Mouse (Mus musculus): ENCODE data around the gene Gli3. TPM values are rescaled to one million over a fixed set of nuclear protein-coding genes. Genes with fewer than 3 reads are reported as not detected.

Gli3 gene
- polyA plus RNA-seq, 1 experiment from 2014 or later: 19.4 TPM

DNA sequence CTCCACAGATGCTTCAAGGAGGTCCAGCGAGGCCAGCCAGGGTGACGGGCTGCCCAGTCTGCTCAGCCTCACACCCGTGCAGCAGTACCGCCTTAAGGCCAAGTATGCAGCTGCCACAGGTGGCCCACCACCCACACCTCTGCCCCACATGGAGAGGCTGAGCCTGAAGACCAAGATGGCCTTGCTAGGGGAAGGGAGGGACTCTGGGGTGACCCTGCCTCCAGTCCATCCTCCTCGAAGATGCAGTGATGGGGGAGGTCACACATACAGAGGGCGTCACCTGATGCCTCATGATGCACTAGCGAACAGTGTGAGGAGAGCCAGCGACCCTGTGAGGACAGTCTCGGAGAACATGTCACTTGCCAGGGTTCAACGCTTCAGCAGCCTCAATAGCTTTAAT is 261.7 kb downstream of the Gli3 start:
- Histone ChIP-seq H3K36me3 (ENCODE audit: control insufficient read depth, insufficient read depth, low read length) (peaks cover 35% of the 10 kb centered on the region), H3K4me1 (ENCODE audit: control insufficient read depth, insufficient read depth, low read length) (no peaks in the 10 kb centered on the region), H3K27ac (ENCODE audit: low read depth, low read length) (no peak overlapping the region), H3K4me3 (ENCODE audit: low read length) (no peak overlapping the region), H3K27me3 (ENCODE audit: control insufficient read depth, insufficient read depth, low read length) (no peaks in the 10 kb centered on the region), H3K9me3 (ENCODE audit: control insufficient read depth, low read length) (no peaks in the 10 kb centered on the region), H3K9ac (ENCODE audit: low read depth, low read length) (no peak overlapping the region), H3K4me2 (replicated peaks; ENCODE audit: low read depth, low read length) (no peak overlapping the region)
- peak; percentile 39; the same call in 1 of the 2 replicates for ATAC-seq (ENCODE audit: low FRiP score, low TSS enrichment)
- 89% methylated on average over 10 of the region's 10 CpGs for WGBS

DNA sequence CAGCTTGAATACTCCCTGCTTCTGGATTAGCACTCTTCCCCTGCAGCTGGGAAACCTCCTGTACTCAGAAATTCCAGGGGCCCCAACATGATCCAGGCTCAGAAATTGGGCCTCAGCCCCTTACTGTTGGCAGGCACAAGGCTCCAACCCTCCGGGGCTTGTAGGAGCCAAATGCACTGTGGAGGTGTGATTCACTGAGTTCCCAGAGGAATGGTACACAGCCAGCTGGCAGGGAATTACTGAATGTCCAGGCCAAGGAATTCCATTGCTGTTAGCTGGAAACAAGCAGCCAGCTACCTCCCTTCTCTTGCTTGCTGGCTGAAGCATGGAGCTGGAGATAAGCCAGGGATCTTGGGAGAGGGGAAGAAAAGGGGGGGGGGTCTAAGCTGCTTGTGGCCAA is 278.7 kb downstream of the Gli3 start:
- H3K9me3 ChIP-seq (ENCODE audit: control insufficient read depth, low read length): no peaks in the 10 kb centered on the region
- ATAC-seq (ENCODE audit: low FRiP score, low TSS enrichment): peak; percentile 39; the same call in 1 of the 2 replicates
- no peaks in the 10 kb centered on the region for H3K27me3 ChIP-seq (ENCODE audit: control insufficient read depth, insufficient read depth, low read length)
- no peaks in the 10 kb centered on the region for H3K36me3 ChIP-seq (ENCODE audit: control insufficient read depth, insufficient read depth, low read length)
- H3K4me1 ChIP-seq (ENCODE audit: control insufficient read depth, insufficient read depth, low read length): no peaks in the 10 kb centered on the region
- WGBS: 11% methylated on average over 1 of the region's 1 CpGs
- no peak overlapping the region for H3K9ac ChIP-seq (ENCODE audit: low read depth, low read length)
- H3K4me3 ChIP-seq (ENCODE audit: low read length): no peak overlapping the region
- H3K27ac ChIP-seq (ENCODE audit: low read depth, low read length): no peak overlapping the region
- H3K4me2 ChIP-seq (replicated peaks; ENCODE audit: low read depth, low read length): no peak overlapping the region

DNA sequence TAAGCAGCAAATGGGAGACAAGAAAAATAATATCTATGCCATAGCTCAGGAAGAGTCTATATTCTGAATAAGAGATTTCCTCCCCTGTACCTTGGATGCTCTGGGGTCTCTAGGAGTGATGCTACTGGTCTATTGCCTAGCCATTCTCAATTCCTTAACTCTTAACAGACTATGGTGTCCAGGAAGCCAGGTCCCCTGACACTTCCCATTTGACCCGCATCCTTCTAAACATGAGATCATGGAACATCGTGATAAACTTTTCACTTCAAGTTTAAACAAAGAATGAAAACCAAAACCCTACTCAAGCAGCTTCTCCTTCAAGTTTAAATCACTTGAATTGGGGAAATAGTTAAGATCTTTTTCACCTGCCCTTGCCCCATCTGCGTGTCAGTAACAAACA is 279.3 kb downstream of the Gli3 start:
- Histone ChIP-seq H3K4me1 (ENCODE audit: control insufficient read depth, insufficient read depth, low read length) (no peaks in the 10 kb centered on the region), H3K27me3 (ENCODE audit: control insufficient read depth, insufficient read depth, low read length) (no peaks in the 10 kb centered on the region), H3K4me2 (replicated peaks; ENCODE audit: low read depth, low read length) (no peak overlapping the region), H3K9ac (ENCODE audit: low read depth, low read length) (no peak overlapping the region), H3K36me3 (ENCODE audit: control insufficient read depth, insufficient read depth, low read length) (no peaks in the 10 kb centered on the region), H3K9me3 (ENCODE audit: control insufficient read depth, low read length) (no peaks in the 10 kb centered on the region), H3K27ac (ENCODE audit: low read depth, low read length) (no peak overlapping the region), H3K4me3 (ENCODE audit: low read length) (no peak overlapping the region)
- 86% methylated on average over 3 of the region's 3 CpGs for WGBS
- no peak for ATAC-seq (ENCODE audit: low FRiP score, low TSS enrichment)

DNA sequence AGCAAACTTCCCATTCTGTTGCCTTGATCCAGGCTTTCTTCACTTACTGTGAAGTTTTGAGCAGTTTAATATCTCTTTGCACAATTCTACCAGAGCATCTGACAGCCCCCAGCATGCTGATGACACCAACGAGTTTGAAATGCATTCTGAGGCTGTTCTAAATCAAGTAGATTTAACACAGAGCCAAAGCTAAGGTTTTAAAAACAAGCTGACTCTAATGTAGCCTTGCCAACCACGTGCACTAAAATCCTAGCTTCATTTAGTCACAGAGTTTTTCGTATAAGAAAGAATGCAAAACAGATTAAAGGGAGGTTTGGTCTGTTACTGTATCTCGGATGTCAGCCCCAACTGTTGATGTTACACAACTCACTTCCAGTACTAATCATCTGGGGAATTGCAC is 279.7 kb downstream of the Gli3 start:
- WGBS: 64% methylated on average over 4 of the region's 4 CpGs
- H3K4me1 ChIP-seq (ENCODE audit: control insufficient read depth, insufficient read depth, low read length): no peaks in the 10 kb centered on the region
- H3K27me3 ChIP-seq (ENCODE audit: control insufficient read depth, insufficient read depth, low read length): no peaks in the 10 kb centered on the region
- H3K9ac ChIP-seq (ENCODE audit: low read depth, low read length): no peak overlapping the region
- no peaks in the 10 kb centered on the region for H3K36me3 ChIP-seq (ENCODE audit: control insufficient read depth, insufficient read depth, low read length)
- H3K4me2 ChIP-seq (replicated peaks; ENCODE audit: low read depth, low read length): no peak overlapping the region
- no peak overlapping the region for H3K4me3 ChIP-seq (ENCODE audit: low read length)
- no peaks in the 10 kb centered on the region for H3K9me3 ChIP-seq (ENCODE audit: control insufficient read depth, low read length)
- H3K27ac ChIP-seq (ENCODE audit: low read depth, low read length): no peak overlapping the region
- no peak for ATAC-seq (ENCODE audit: low FRiP score, low TSS enrichment)

DNA sequence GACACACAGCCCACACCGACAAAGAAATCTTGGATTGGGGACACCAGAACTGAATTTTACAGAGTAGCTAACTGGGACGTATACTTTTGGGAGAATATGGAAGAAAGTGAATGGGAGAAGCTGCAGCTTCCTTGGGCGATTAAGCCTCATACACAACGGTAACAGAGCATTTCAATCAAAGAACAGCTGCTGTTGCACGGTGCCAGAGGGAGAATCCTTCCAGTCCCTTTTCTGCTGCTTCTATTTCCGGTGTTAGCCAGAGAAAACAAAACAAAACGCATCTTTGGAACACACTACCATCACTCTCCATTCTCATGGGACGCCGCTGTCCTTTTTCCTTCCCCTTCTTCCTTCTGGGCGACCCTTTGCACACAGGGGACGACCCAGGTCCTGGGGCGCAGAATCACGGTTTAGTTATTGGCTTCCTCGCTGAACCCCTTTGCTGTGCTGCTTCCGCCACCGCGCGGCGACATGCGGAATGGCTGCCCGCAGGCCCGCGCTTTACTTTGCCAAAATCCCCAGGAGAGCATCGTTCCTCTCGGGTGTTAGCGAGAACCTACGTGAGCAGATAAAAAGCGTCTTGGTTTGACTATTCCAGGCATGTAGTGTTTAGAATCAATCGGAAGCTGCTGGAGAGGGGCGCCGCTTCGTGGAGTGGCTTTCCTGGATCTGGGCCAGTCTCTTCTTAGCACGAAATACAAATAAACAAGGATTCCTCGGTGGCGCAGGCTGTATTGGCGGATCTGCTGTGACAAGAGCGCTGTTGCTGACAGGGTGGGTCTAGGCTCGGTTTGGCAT is 296.0 kb downstream of the Gli3 start:
- Histone ChIP-seq H3K9ac (ENCODE audit: low read depth, low read length) (peak overlapping the region; percentile 47), H3K4me3 (ENCODE audit: low read length) (peak overlapping the region; percentile 36), H3K27me3 (ENCODE audit: control insufficient read depth, insufficient read depth, low read length) (no peaks in the 10 kb centered on the region), H3K27ac (ENCODE audit: low read depth, low read length) (no peak overlapping the region), H3K9me3 (ENCODE audit: control insufficient read depth, low read length) (no peaks in the 10 kb centered on the region), H3K4me1 (ENCODE audit: control insufficient read depth, insufficient read depth, low read length) (no peaks in the 10 kb centered on the region), H3K4me2 (replicated peaks; ENCODE audit: low read depth, low read length) (peak overlapping the region; percentile 65), H3K36me3 (ENCODE audit: control insufficient read depth, insufficient read depth, low read length) (no peaks in the 10 kb centered on the region)
- peak; percentile 91 for ATAC-seq (ENCODE audit: low FRiP score, low TSS enrichment)
- 5% methylated on average over 38 of the region's 38 CpGs for WGBS

DNA sequence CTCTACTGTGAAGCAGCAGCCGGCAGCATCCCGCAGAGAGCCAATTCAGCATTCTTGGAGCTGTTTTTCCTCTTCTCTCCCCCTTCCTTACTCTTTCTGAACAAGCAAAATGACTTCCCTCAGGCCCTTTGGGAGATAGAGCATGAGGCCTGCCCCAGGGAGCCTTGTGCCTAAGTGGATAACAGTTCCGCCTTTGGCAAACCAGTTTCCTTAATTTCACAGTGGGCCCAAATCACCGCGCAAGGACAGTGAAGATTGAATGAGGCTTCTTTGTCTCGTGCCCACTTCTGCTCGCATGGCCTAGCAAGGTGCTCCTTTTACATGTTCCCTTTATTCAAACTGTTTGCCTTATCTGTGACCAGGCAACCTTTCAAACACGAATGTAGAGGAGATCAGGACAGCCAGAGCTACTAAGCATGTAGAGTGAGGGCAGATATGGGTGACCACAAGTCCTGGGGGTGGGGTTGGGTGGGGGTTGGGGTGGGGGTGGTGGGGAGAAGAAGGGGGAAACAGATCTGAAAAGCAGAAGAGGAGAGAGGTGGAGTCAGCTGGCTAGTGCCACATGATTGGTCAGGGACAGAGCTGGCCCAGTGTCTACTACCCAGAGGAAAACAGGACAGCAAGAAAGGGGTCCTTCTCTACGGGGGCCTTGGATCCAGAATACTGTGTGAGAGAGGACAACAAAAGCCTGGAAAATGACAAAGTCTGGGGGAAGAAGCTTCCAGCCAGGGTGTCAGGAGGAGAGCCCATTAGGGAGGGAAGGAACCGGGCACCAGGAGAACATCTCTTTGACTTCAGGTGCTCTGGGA is 296.8 kb downstream of the Gli3 start:
- peak; percentile 28; the same call in 1 of the 2 replicates for ATAC-seq (ENCODE audit: low FRiP score, low TSS enrichment)

DNA sequence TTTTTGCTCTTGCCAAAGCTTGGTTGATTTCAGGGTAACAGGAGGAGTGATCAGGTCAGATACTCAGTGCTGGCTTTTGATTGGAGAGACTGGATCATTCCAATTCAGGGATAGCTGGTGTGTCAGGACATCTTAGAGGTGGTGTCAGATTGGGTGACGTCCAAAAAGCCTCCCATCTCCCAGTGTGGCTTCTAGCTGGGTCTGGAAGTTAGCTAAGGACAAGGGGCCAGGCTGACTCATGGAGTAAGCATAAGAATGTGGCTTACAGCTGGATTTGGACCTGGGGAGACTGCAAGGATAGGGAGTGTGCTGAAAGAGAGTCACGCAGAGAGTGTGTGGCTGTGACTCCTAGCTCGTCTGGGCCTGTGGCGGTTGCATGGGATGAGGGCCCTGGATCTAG is 299.3 kb downstream of the Gli3 start:
- Histone ChIP-seq H3K4me3 (ENCODE audit: low read length) (no peak overlapping the region), H3K4me2 (replicated peaks; ENCODE audit: low read depth, low read length) (no peak overlapping the region), H3K27me3 (ENCODE audit: control insufficient read depth, insufficient read depth, low read length) (no peaks in the 10 kb centered on the region), H3K4me1 (ENCODE audit: control insufficient read depth, insufficient read depth, low read length) (no peaks in the 10 kb centered on the region), H3K9me3 (ENCODE audit: control insufficient read depth, low read length) (no peaks in the 10 kb centered on the region), H3K27ac (ENCODE audit: low read depth, low read length) (no peak overlapping the region), H3K36me3 (ENCODE audit: control insufficient read depth, insufficient read depth, low read length) (no peaks in the 10 kb centered on the region), H3K9ac (ENCODE audit: low read depth, low read length) (no peak overlapping the region)
- 88% methylated on average over 4 of the region's 4 CpGs for WGBS
- no peak for ATAC-seq (ENCODE audit: low FRiP score, low TSS enrichment)

More for the DNA sequence above, 296.8 kb downstream of the Gli3 start:
- H3K36me3 ChIP-seq (ENCODE audit: control insufficient read depth, insufficient read depth, low read length): no peaks in the 10 kb centered on the region
- H3K4me1 ChIP-seq (ENCODE audit: control insufficient read depth, insufficient read depth, low read length): no peaks in the 10 kb centered on the region
- no peaks in the 10 kb centered on the region for H3K9me3 ChIP-seq (ENCODE audit: control insufficient read depth, low read length)
- peak overlapping the region; percentile 65 for H3K4me2 ChIP-seq (replicated peaks; ENCODE audit: low read depth, low read length)
- peak overlapping the region; percentile 36 for H3K4me3 ChIP-seq (ENCODE audit: low read length)
- no peak overlapping the region for H3K27ac ChIP-seq (ENCODE audit: low read depth, low read length)
- WGBS: 38% methylated on average over 10 of the region's 10 CpGs
- no peaks in the 10 kb centered on the region for H3K27me3 ChIP-seq (ENCODE audit: control insufficient read depth, insufficient read depth, low read length)
- H3K9ac ChIP-seq (ENCODE audit: low read depth, low read length): peak overlapping the region; percentile 47

DNA sequence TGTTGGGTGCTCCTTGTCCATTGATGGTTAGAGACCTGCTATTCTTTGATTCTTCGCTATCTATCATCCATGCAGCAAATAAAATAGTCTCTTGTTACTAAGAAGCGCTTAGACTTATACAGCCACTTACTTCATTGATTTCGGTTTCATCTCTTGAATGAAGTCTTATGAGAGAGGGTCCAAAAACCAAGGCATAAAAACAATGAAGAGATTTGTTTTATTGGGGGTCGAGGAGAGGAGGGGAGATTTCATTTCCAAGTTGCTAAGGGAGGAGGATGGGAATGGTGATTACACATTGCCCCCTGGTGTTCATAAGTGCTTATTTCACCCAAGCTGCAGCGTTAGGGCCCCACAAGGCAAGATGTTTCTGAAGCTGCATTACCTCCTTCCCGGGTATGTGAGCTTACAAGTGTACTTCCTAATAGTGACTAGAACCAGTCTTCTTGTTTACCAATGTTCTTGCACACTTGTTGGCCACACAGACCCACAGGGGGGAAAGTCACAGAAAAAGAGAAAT is 299.9 kb downstream of the Gli3 start:
- ATAC-seq (ENCODE audit: low FRiP score, low TSS enrichment): 0 out of 2 replicates have a peak, but pooled peaks have one; percentile 34
- no peak overlapping the region for H3K4me2 ChIP-seq (replicated peaks; ENCODE audit: low read depth, low read length)
- H3K9ac ChIP-seq (ENCODE audit: low read depth, low read length): no peak overlapping the region
- no peaks in the 10 kb centered on the region for H3K27me3 ChIP-seq (ENCODE audit: control insufficient read depth, insufficient read depth, low read length)
- H3K4me3 ChIP-seq (ENCODE audit: low read length): no peak overlapping the region
- H3K9me3 ChIP-seq (ENCODE audit: control insufficient read depth, low read length): no peaks in the 10 kb centered on the region
- no peaks in the 10 kb centered on the region for H3K4me1 ChIP-seq (ENCODE audit: control insufficient read depth, insufficient read depth, low read length)
- no peak overlapping the region for H3K27ac ChIP-seq (ENCODE audit: low read depth, low read length)
- WGBS: 44% methylated on average over 6 of the region's 6 CpGs
- H3K36me3 ChIP-seq (ENCODE audit: control insufficient read depth, insufficient read depth, low read length): no peaks in the 10 kb centered on the region

DNA sequence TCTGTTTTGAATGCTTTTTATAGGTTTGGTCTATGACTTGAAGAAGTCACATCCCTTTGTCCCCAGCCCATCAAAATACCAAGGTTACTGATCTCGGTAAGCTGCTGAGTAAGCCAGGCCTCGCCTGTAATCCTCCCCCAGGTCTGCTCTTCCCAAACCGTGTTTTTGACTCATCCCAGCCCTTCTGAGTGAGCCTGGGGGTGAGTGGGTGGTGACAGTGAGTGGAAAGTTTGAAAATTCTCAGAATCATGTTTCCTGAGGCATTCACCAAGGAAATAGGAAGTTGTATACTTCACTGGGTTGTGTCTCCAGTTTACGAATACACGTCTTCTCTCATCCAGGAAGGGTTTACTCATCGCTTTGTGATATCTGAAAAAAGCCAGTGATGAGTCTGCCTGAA is 314.6 kb downstream of the Gli3 start:
- ATAC-seq (ENCODE audit: low FRiP score, low TSS enrichment): no peak
- H3K9ac ChIP-seq (ENCODE audit: low read depth, low read length): no peak overlapping the region
- no peaks in the 10 kb centered on the region for H3K36me3 ChIP-seq (ENCODE audit: control insufficient read depth, insufficient read depth, low read length)
- H3K4me1 ChIP-seq (ENCODE audit: control insufficient read depth, insufficient read depth, low read length): no peaks in the 10 kb centered on the region
- H3K4me2 ChIP-seq (replicated peaks; ENCODE audit: low read depth, low read length): no peak overlapping the region
- no peaks in the 10 kb centered on the region for H3K27me3 ChIP-seq (ENCODE audit: control insufficient read depth, insufficient read depth, low read length)
- no peak overlapping the region for H3K27ac ChIP-seq (ENCODE audit: low read depth, low read length)
- no peak overlapping the region for H3K4me3 ChIP-seq (ENCODE audit: low read length)
- 74% methylated on average over 6 of the region's 6 CpGs for WGBS
- H3K9me3 ChIP-seq (ENCODE audit: control insufficient read depth, low read length): no peaks in the 10 kb centered on the region
